Mouse (Mus musculus) neural tube, embryonic 12.5 days (tissue): ENCODE results near the gene Ralgps1. TPM values are rescaled to one million over a fixed set of nuclear protein-coding genes. Genes with fewer than 3 reads are reported as not detected.

Experiments
- ATAC-seq: fragments of 200-750 bp; cut with Nextera tagmentation; 2 replicates; pipeline ENCODE4 v1.8.0; 2017; ENCODE audit warnings: low read depth, mild to moderate bottlenecking, moderate TSS enrichment, moderate library complexity; ENCODE audit not compliant: low FRiP score
- H3K27ac ChIP-seq: fragments of 300-500 bp; sonication (generic); 2 replicates; pipeline ENCODE4 v1.5.1; 2016
- H3K27me3 ChIP-seq: fragments of 300-500 bp; sonication (generic); replicated peaks from 2 replicates; pipeline ENCODE4 v1.6.1; 2016; ENCODE audit warnings: mild to moderate bottlenecking
- H3K36me3 ChIP-seq: fragments of 300-500 bp; sonication (generic); 2 replicates; pipeline ENCODE4 v1.6.1; 2016; ENCODE audit warnings: mild to moderate bottlenecking
- H3K4me1 ChIP-seq: fragments of 300-500 bp; sonication (generic); 2 replicates; pipeline ENCODE4 v1.6.1; 2016
- H3K4me2 ChIP-seq: fragments of 300-500 bp; sonication (generic); replicated peaks from 2 replicates; pipeline ENCODE4 v1.6.1; 2016; ENCODE audit warnings: mild to moderate bottlenecking
- H3K4me3 ChIP-seq: fragments of 300-500 bp; sonication (generic); 2 replicates; pipeline ENCODE4 v1.5.1; 2016
- H3K9ac ChIP-seq: fragments of 300-500 bp; sonication (generic); 2 replicates; pipeline ENCODE4 v1.6.1; 2016; ENCODE audit warnings: mild to moderate bottlenecking
- H3K9me3 ChIP-seq: fragments of 300-500 bp; sonication (generic); 2 replicates; pipeline ENCODE4 v1.6.1; 2016; ENCODE audit warnings: mild to moderate bottlenecking
- WGBS: fragments of 180-500 bp; shearing (Covaris S2); methylation state at CpG from one replicate; pipeline ENCODE4 v1.1.7; 2016; 5-methylcytosine and 5-hydroxymethylcytosine counted together
- polyA plus RNA-seq: library from polyadenylated mRNA; unstranded; fragments of >200 nt; fragmentation: Nextera tagmentation; extraction: Ambion mirVana; gene quantifications from 2 replicates; pipeline ENCODE4 v1.2.1, GENCODE M21; 2016

Gene Ralgps1
- polyA plus RNA-seq, 1 experiment from 2014 or later = 25.9 TPM

- no peaks in the 10 kb centered on the region for H3K4me1 ChIP-seq
- H3K9me3 ChIP-seq = no peaks in the 10 kb centered on the region
- H3K27me3 ChIP-seq = no peaks in the 10 kb centered on the region
- no peak overlapping the region for H3K4me2 ChIP-seq
- ATAC-seq = no peak
- H3K4me3 ChIP-seq = no peak overlapping the region
- peaks cover 33% of the 10 kb centered on the region for H3K36me3 ChIP-seq
- WGBS = 91% methylated on average over 6 of the region's 6 CpGs
- H3K27ac ChIP-seq = no peak overlapping the region
- no peak overlapping the region for H3K9ac ChIP-seq
Observed at GRCm38 (mm10) chr2:33158895-33159294, 212.4 kb downstream of the Ralgps1 start.

GRCm38 (mm10) chr2:33156283-33156781 is 215.0 kb downstream of the Ralgps1 start:
- Histone ChIP-seq H3K9ac (no peak overlapping the region), H3K27ac (no peak overlapping the region), H3K4me1 (no peaks in the 10 kb centered on the region), H3K9me3 (no peaks in the 10 kb centered on the region), H3K4me2 (no peak overlapping the region), H3K27me3 (no peaks in the 10 kb centered on the region), H3K4me3 (no peak overlapping the region), H3K36me3 (peaks cover 29% of the 10 kb centered on the region)
- ATAC-seq = no peak
- WGBS = 78% methylated on average over 5 of the region's 5 CpGs

GRCm38 (mm10) chr2:33154751-33155372 is 216.4 kb downstream of the Ralgps1 start:
- peaks cover 29% of the 10 kb centered on the region for H3K36me3 ChIP-seq
- H3K27ac ChIP-seq = no peak overlapping the region
- WGBS = 30% methylated on average over 5 of the region's 5 CpGs
- no peak overlapping the region for H3K9ac ChIP-seq
- H3K4me2 ChIP-seq = no peak overlapping the region
- H3K4me3 ChIP-seq = no peak overlapping the region
- H3K4me1 ChIP-seq = no peaks in the 10 kb centered on the region
- no peaks in the 10 kb centered on the region for H3K9me3 ChIP-seq
- ATAC-seq = no peak
- H3K27me3 ChIP-seq = no peaks in the 10 kb centered on the region

- Histone ChIP-seq H3K4me2 (no peak overlapping the region), H3K27ac (no peak overlapping the region), H3K4me3 (no peak overlapping the region), H3K4me1 (no peaks in the 10 kb centered on the region), H3K9me3 (no peaks in the 10 kb centered on the region), H3K27me3 (no peaks in the 10 kb centered on the region), H3K9ac (no peak overlapping the region), H3K36me3 (peaks cover 9% of the 10 kb centered on the region; the same call in 1 of the 2 replicates)
- 87% methylated on average over 4 of the region's 4 CpGs for WGBS
- no peak for ATAC-seq
Observed at GRCm38 (mm10) chr2:33146994-33147393, 224.3 kb downstream of the Ralgps1 start.

- 89% methylated on average over 2 of the region's 2 CpGs for WGBS
- Histone ChIP-seq H3K36me3 (peaks cover 13% of the 10 kb centered on the region), H3K27me3 (no peaks in the 10 kb centered on the region), H3K4me3 (no peak overlapping the region), H3K9me3 (no peaks in the 10 kb centered on the region), H3K4me1 (no peaks in the 10 kb centered on the region), H3K9ac (no peak overlapping the region), H3K4me2 (no peak overlapping the region), H3K27ac (no peak overlapping the region)
- ATAC-seq = no peak
Observed at GRCm38 (mm10) chr2:33143292-33143691, 228.0 kb downstream of the Ralgps1 start.

- H3K4me2 ChIP-seq = no peak overlapping the region
- H3K27me3 ChIP-seq = 0 out of 2 replicates have a peak, but pooled peaks cover 7% of the 10 kb centered on the region
- no peak overlapping the region for H3K9ac ChIP-seq
- no peak for ATAC-seq
- H3K4me3 ChIP-seq = no peak overlapping the region
- no peak overlapping the region for H3K27ac ChIP-seq
- H3K4me1 ChIP-seq = no peaks in the 10 kb centered on the region
- WGBS = 85% methylated on average over 2 of the region's 2 CpGs
- peaks cover 18% of the 10 kb centered on the region for H3K36me3 ChIP-seq
- H3K9me3 ChIP-seq = no peaks in the 10 kb centered on the region
Observed at GRCm38 (mm10) chr2:33138491-33138890, 232.8 kb downstream of the Ralgps1 start.

- peaks cover 11% of the 10 kb centered on the region for H3K27me3 ChIP-seq
- H3K9me3 ChIP-seq = no peaks in the 10 kb centered on the region
- H3K27ac ChIP-seq = no peak overlapping the region
- peaks cover 18% of the 10 kb centered on the region for H3K36me3 ChIP-seq
- no peaks in the 10 kb centered on the region for H3K4me1 ChIP-seq
- H3K9ac ChIP-seq = no peak overlapping the region
- WGBS = 82% methylated on average over 4 of the region's 4 CpGs
- ATAC-seq = no peak
- no peak overlapping the region for H3K4me2 ChIP-seq
- H3K4me3 ChIP-seq = no peak overlapping the region
Observed at GRCm38 (mm10) chr2:33137731-33138130, 233.6 kb downstream of the Ralgps1 start.

- no peaks in the 10 kb centered on the region for H3K4me1 ChIP-seq
- ATAC-seq = no peak
- peaks cover 16% of the 10 kb centered on the region for H3K27me3 ChIP-seq
- WGBS = 84% methylated on average over 9 of the region's 9 CpGs
- no peaks in the 10 kb centered on the region for H3K9me3 ChIP-seq
- no peak overlapping the region for H3K4me2 ChIP-seq
- no peak overlapping the region for H3K4me3 ChIP-seq
- peaks cover 18% of the 10 kb centered on the region for H3K36me3 ChIP-seq
- no peak overlapping the region for H3K9ac ChIP-seq
- H3K27ac ChIP-seq = no peak overlapping the region
Observed at GRCm38 (mm10) chr2:33137244-33137643, 234.0 kb downstream of the Ralgps1 start.

GRCm38 (mm10) chr2:33136366-33136765 is 234.9 kb downstream of the Ralgps1 start:
- WGBS = 90% methylated on average over 6 of the region's 6 CpGs
- H3K27me3 ChIP-seq = peaks cover 23% of the 10 kb centered on the region
- no peak for ATAC-seq
- H3K9me3 ChIP-seq = no peaks in the 10 kb centered on the region
- no peak overlapping the region for H3K4me3 ChIP-seq
- peaks cover 18% of the 10 kb centered on the region for H3K36me3 ChIP-seq
- peaks cover 3% of the 10 kb centered on the region; the same call in 1 of the 2 replicates for H3K4me1 ChIP-seq
- no peak overlapping the region for H3K27ac ChIP-seq
- no peak overlapping the region for H3K9ac ChIP-seq
- no peak overlapping the region for H3K4me2 ChIP-seq

- Histone ChIP-seq H3K9me3 (no peaks in the 10 kb centered on the region), H3K4me2 (no peak overlapping the region), H3K4me3 (no peak overlapping the region), H3K9ac (no peak overlapping the region), H3K4me1 (peaks cover 10% of the 10 kb centered on the region; the same call in 1 of the 2 replicates), H3K36me3 (peaks cover 13% of the 10 kb centered on the region; the same call in 1 of the 2 replicates), H3K27me3 (peaks cover 23% of the 10 kb centered on the region), H3K27ac (no peak overlapping the region)
- ATAC-seq = no peak
- 83% methylated on average over 7 of the region's 7 CpGs for WGBS
Observed at GRCm38 (mm10) chr2:33134766-33135490, 236.4 kb downstream of the Ralgps1 start.

GRCm38 (mm10) chr2:33132306-33132705 is 239.0 kb downstream of the Ralgps1 start:
- H3K4me3 ChIP-seq = no peak overlapping the region
- WGBS = 2% methylated on average over 7 of the region's 7 CpGs
- peaks cover 31% of the 10 kb centered on the region for H3K27me3 ChIP-seq
- H3K9ac ChIP-seq = no peak overlapping the region
- H3K36me3 ChIP-seq = peaks cover 8% of the 10 kb centered on the region; the same call in 1 of the 2 replicates
- peaks cover 18% of the 10 kb centered on the region for H3K4me1 ChIP-seq
- H3K9me3 ChIP-seq = no peaks in the 10 kb centered on the region
- H3K27ac ChIP-seq = no peak overlapping the region
- no peak for ATAC-seq
- no peak overlapping the region for H3K4me2 ChIP-seq

- H3K27me3 ChIP-seq = peaks cover 31% of the 10 kb centered on the region
- H3K4me1 ChIP-seq = peaks cover 18% of the 10 kb centered on the region
- H3K4me3 ChIP-seq = peak within 1 kb of the TSS; percentile 60
- peak within 1 kb of the TSS; percentile 98 for H3K4me2 ChIP-seq
- peak; percentile 62 for ATAC-seq
- WGBS = under 1% methylated on average over 22 of the region's 22 CpGs
- H3K9me3 ChIP-seq = no peaks in the 10 kb centered on the region
- peaks cover 3% of the 10 kb centered on the region; the same call in 1 of the 2 replicates for H3K36me3 ChIP-seq
- H3K9ac ChIP-seq = peak within 1 kb of the TSS; percentile 79; the same call in 1 of the 2 replicates
- H3K27ac ChIP-seq = no peak within 1 kb of the TSS
Observed at GRCm38 (mm10) chr2:33131500-33132092, 239.7 kb downstream of the Ralgps1 start, which contains the start of gene Garnl3. Garnl3 (minus strand) TSS chr2:33131654.
